Mouse (Mus musculus) left cerebral cortex, adult 8-10 months (tissue): ENCODE data around the gene Ankrd37. TPM values are rescaled to one million over a fixed set of nuclear protein-coding genes. Genes with fewer than 3 reads are reported as not detected.
A peak's percentile ranks its signal among the peaks of the same experiment; 100 is the strongest.

Experiments
- DNase-seq, 2 experiments: peaks; one replicate each; pipeline ENCODE4 v3.0.0; 2022; ENCODE audit warnings: low spot score in 2 of 2
- total RNA-seq, 4 experiments: library from RNA; stranded (reverse); gene quantifications; 2 replicates each; pipeline ENCODE4 v1.2.4; 2022

Gene Ankrd37
- total RNA-seq, 4 experiments from 2014 or later, result 8.4 to 16.5 (median 12.2) TPM

GRCm38 (mm10) chr8:45975126-45975836 is 30.2 kb downstream of the Ankrd37 start, which contains the start of the genes 1700029J07Rik and Ufsp2:
Gene 1700029J07Rik, minus strand, starts transcription at chr8:45975252.
Gene Ufsp2, plus strand, starts transcription at chr8:45975528.
- peak; percentile 98 for DNase-seq

GRCm38 (mm10) chr8:45973988-45974505 is 31.5 kb downstream of the Ankrd37 start:
- no peak for DNase-seq

GRCm38 (mm10) chr8:45970894-45971293 is 34.6 kb downstream of the Ankrd37 start:
- DNase-seq, result no peak

GRCm38 (mm10) chr8:45950622-45951021 is 54.9 kb downstream of the Ankrd37 start:
- DNase-seq, result no peak

Other genes with a start within 250 kb of the Ankrd37 start
- gene Pdlim3, start 120.2 kb downstream of the Ankrd37 start, total RNA-seq, result 1 to 10 TPM; 1.2 to 2.3 (median 1.9) TPM
- 1 to 10 TPM in 1 of 4 experiments, under 1 TPM in 3; 0.53 to 1.2 (median 0.77) TPM for gene Ccdc110, start 71.1 kb downstream of the Ankrd37 start, total RNA-seq
- 1 to 10 TPM; 2.2 to 3.9 (median 2.6) TPM for gene 1700029J07Rik, start 30.5 kb downstream of the Ankrd37 start, total RNA-seq
- gene Ufsp2, start 30.2 kb downstream of the Ankrd37 start, total RNA-seq, result 10 to 100 TPM; 57.0 to 62.2 (median 57.7) TPM
- gene Lrp2bp, start 6.4 kb downstream of the Ankrd37 start, total RNA-seq, result under 1 TPM; 0.30 to 0.87 (median 0.67) TPM
- 10 to 100 TPM; 23.9 to 27.6 (median 25.7) TPM for gene Cfap97, start 146.1 kb upstream of the Ankrd37 start, total RNA-seq
- 10 to 100 TPM; 45.8 to 54.7 (median 48.7) TPM for gene Snx25, start 146.5 kb upstream of the Ankrd37 start, total RNA-seq
- gene Slc25a4, start 205.6 kb upstream of the Ankrd37 start, total RNA-seq, result 100 to 1,000 TPM; 543 to 583 (median 554) TPM